Mouse (Mus musculus) hindbrain, embryonic 14.5 days (tissue): ENCODE data around the gene Klhdc8a. TPM values are rescaled to one million over a fixed set of nuclear protein-coding genes. Genes with fewer than 3 reads are reported as not detected.
"Not testable (repeated sequence)": the region's sequence is repeated elsewhere in the genome, so short reads cannot be mapped to it uniquely, and the experiment has no call there.

Source experiments
- ATAC-seq: fragments of 200-750 bp; cut with Nextera tagmentation; 2 replicates; pipeline ENCODE4 v1.8.0; 2017; ENCODE audit warnings: moderate number of reproducible peaks, mild to moderate bottlenecking, moderate TSS enrichment, moderate library complexity; ENCODE audit not compliant: low FRiP score
- DNase-seq: peaks from one replicate; pipeline ENCODE4 v3.0.0-alpha.2; 2015; ENCODE audit warnings: low spot score
- H3K27ac ChIP-seq: fragments of 300-500 bp; sonication (generic); 2 replicates; pipeline ENCODE4 v1.5.1; 2014; ENCODE audit warnings: mild to moderate bottlenecking, moderate library complexity
- H3K27me3 ChIP-seq: fragments of 300-500 bp; sonication (generic); 2 replicates; pipeline ENCODE4 v1.6.1; 2014; ENCODE audit warnings: mild to moderate bottlenecking, low read length, mixed read lengths; ENCODE audit not compliant: control insufficient read depth, insufficient read depth
- H3K36me3 ChIP-seq: fragments of 300-500 bp; sonication (generic); replicated peaks from 2 replicates; pipeline ENCODE4 v1.6.1; 2014; ENCODE audit not compliant: control insufficient read depth, insufficient read depth
- H3K4me1 ChIP-seq: fragments of 300-500 bp; sonication (generic); replicated peaks from 2 replicates; pipeline ENCODE4 v1.6.1; 2014; ENCODE audit warnings: antibody characterized with exemption, low read length, mixed read lengths; ENCODE audit not compliant: control insufficient read depth, insufficient read depth
- H3K4me2 ChIP-seq: fragments of 300-500 bp; sonication (generic); replicated peaks from 2 replicates; pipeline ENCODE4 v1.6.1; 2014; ENCODE audit warnings: mild to moderate bottlenecking, moderate library complexity
- H3K4me3 ChIP-seq: fragments of 300-500 bp; sonication (generic); replicated peaks from 2 replicates; pipeline ENCODE4 v1.5.1; 2014; ENCODE audit warnings: mild to moderate bottlenecking, low read length
- H3K9ac ChIP-seq: fragments of 300-500 bp; sonication (generic); 2 replicates; pipeline ENCODE4 v1.6.1; 2014
- H3K9me3 ChIP-seq: fragments of 300-500 bp; sonication (generic); 2 replicates; pipeline ENCODE4 v1.6.1; 2016; ENCODE audit warnings: low read length; ENCODE audit not compliant: control insufficient read depth
- WGBS: fragments of 180-500 bp; shearing (Covaris S2); extraction: QIAGEN DNeasy Blood & Tissue Kit; methylation state at CpG from one replicate; pipeline ENCODE4 v1.1.7; 2014; 5-methylcytosine and 5-hydroxymethylcytosine counted together
- polyA plus RNA-seq: library from polyadenylated mRNA; unstranded; fragments of >200 nt; fragmentation: Nextera tagmentation; extraction: Ambion mirVana; gene quantifications from 2 replicates; pipeline ENCODE4 v1.2.1, GENCODE M21; 2014

Klhdc8a gene
- polyA plus RNA-seq, 1 experiment from 2014 or later = 8.5 TPM

DNA sequence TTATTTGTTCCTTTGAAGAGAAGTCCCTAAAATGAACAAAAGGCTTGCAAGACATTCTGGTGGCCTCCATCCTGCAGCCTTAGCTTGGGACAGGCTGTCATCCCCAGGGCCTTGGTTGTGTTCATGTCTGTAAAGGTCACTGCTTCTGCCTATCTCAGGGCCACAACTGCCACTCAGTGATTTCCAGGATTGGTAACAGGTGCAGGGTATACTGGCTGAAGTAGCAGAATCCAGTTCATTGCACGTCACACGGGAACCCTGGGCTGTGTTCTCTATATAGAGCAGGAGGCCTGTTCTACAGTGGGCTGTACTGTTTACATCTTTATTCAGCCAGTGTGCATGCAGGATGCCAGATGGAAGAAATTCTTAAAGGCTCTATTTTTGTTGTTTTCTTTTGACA lies 30.5 kb upstream of the Klhdc8a start:
- WGBS = 78% methylated on average over 2 of the region's 2 CpGs

DNA sequence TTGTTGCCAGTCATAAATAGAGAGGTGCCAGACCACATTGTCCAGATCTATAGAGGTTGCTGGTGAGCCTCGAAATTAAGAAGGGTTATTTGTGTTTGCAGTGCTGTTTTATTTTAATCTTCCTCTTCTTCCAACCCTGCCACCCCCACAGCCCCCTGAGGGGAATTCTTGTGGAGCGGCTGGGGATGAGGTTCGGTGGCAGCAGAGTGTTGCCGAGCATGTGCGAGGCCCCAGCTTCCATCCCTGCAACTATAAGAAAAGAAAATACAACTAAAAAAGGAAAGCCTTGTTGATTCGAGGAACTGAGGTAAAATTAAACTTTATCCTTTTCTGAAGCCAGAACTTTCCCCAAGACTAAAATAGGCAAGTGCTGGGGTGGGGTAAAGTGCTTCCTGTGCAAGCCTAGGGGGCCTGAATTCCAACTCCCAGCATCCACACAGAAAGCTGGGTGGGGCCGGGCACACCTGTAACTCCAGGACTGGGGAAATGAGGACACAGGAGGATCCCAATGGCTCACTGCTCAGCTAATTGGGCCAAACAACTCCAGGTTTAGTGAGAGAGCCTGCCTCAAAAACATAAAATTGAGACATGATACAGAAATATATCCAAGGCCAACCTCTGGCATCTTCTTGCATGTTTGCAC lies 29.9 kb upstream of the Klhdc8a start:
- no peak overlapping the region for H3K27ac ChIP-seq
- no peaks in the 10 kb centered on the region for H3K36me3 ChIP-seq
- no peak overlapping the region for H3K4me3 ChIP-seq
- no peak overlapping the region for H3K4me2 ChIP-seq
- ATAC-seq = no peak
- peaks cover 4% of the 10 kb centered on the region for H3K4me1 ChIP-seq
- no peaks in the 10 kb centered on the region for H3K9me3 ChIP-seq
- 65% methylated on average over 7 of the region's 7 CpGs for WGBS
- no peaks in the 10 kb centered on the region for H3K27me3 ChIP-seq
- H3K9ac ChIP-seq = no peak overlapping the region
- no peak for DNase-seq

More for the DNA sequence above, 30.5 kb upstream of the Klhdc8a start:
- H3K4me3 ChIP-seq = no peak overlapping the region
- no peaks in the 10 kb centered on the region for H3K9me3 ChIP-seq
- H3K4me1 ChIP-seq = peaks cover 4% of the 10 kb centered on the region
- H3K27me3 ChIP-seq = no peaks in the 10 kb centered on the region
- H3K9ac ChIP-seq = no peak overlapping the region
- ATAC-seq (no peak), DNase-seq (no peak)
- H3K36me3 ChIP-seq = no peaks in the 10 kb centered on the region
- H3K27ac ChIP-seq = no peak overlapping the region
- H3K4me2 ChIP-seq = no peak overlapping the region

DNA sequence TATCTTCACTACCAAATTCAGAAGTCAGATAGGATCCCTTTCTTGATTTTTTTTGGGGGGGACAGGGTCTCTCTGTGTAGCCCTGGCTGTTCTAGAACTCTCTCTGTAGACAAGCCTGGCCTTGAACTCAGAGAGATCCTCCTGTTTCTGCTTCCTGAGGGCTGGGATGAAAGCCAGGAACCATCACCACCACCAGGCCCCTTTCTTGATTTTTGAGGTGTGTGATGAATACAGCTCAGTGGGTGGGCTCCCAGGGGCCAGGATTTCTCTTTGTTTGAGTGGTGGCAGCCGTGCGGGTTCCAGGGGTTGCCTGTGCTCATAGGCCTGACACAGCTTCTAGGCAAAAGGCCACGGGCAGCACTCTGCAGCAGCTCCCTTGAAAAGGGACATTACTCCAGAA lies 27.2 kb upstream of the Klhdc8a start:
- ATAC-seq (no peak), DNase-seq (no peak)
- no peak overlapping the region for H3K9ac ChIP-seq
- WGBS = 56% methylated on average over 3 of the region's 3 CpGs
- H3K27ac ChIP-seq = no peak overlapping the region
- peaks cover 4% of the 10 kb centered on the region for H3K4me1 ChIP-seq
- no peaks in the 10 kb centered on the region for H3K27me3 ChIP-seq
- no peak overlapping the region for H3K4me3 ChIP-seq
- no peaks in the 10 kb centered on the region for H3K36me3 ChIP-seq
- H3K4me2 ChIP-seq = no peak overlapping the region
- H3K9me3 ChIP-seq = no peaks in the 10 kb centered on the region

DNA sequence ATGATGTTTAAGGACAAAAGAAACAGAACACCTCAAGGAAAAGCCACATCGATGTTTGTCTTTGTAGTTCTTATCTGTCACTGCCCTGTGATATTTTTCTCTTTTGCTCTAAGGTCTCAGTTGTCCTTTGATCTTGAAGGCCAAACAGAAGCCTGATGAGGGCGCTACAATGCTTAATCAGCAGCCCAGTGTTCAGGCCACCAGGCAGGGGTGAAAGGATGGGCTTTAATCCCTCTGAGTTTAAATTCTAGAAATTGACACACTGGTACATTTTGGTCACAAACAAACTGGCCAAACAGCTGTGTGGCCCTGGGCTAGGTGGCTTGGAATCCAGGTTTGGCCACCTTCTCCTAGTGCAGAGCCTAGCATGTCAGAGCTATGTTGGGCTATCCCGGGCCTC lies 21.7 kb upstream of the Klhdc8a start:
- Histone ChIP-seq H3K4me1 (no peaks in the 10 kb centered on the region; the same call in 1 of the 2 replicates), H3K36me3 (no peaks in the 10 kb centered on the region), H3K9me3 (no peaks in the 10 kb centered on the region), H3K27me3 (no peaks in the 10 kb centered on the region), H3K27ac (no peak overlapping the region), H3K4me3 (no peak overlapping the region), H3K9ac (no peak overlapping the region), H3K4me2 (no peak overlapping the region)
- 76% methylated on average over 3 of the region's 3 CpGs for WGBS
- DNase-seq (no peak), ATAC-seq (no peak)

DNA sequence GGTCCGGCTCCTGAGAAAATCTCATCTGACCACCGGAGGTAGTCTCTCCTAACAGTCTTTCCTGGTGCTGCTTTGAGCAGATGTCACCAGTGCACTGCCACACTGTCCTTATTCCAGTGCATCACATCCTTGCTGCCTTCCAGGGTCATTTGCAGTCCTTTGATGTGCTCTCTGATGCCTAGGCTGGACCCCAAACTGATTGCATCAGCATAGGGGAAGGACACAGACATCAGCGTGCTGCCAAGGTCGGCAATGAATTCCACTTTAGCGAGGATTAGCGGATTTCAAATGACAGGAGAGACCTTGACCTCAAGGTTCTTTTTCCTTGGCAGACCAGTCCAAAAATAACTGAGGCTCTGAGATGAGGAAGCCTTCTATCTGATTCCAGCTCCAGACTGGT lies 21.3 kb upstream of the Klhdc8a start:
- no peak overlapping the region for H3K9ac ChIP-seq
- ATAC-seq = no peak
- H3K4me3 ChIP-seq = no peak overlapping the region
- WGBS = 78% methylated on average over 6 of the region's 6 CpGs
- no peaks in the 10 kb centered on the region; the same call in 1 of the 2 replicates for H3K4me1 ChIP-seq
- no peaks in the 10 kb centered on the region for H3K9me3 ChIP-seq
- H3K27me3 ChIP-seq = no peaks in the 10 kb centered on the region
- H3K36me3 ChIP-seq = no peaks in the 10 kb centered on the region
- no peak overlapping the region for H3K27ac ChIP-seq
- DNase-seq = no peak
- no peak overlapping the region for H3K4me2 ChIP-seq

DNA sequence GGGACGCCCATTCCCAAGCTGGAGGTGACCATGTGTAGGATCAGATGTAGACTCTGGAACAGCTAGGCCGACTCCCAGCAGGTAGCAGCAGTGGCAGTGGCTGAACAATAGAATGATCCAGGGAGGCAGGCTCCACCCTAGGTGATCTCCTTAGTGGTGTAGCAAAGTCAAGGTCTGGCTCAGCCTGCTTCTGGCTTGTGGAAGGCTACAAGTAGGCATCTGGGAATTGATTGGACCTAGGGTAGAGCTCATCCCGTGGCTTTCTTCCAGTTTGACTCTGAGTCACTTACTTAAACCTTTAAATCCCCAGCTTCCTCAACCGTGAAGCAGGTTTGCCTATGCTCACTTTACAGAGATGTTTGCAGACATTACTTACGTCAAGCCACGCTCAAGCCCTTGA lies 17.8 kb upstream of the Klhdc8a start:
- not testable (repeated sequence) for H3K4me3 ChIP-seq, H3K9ac ChIP-seq, H3K9me3 ChIP-seq, H3K36me3 ChIP-seq, ATAC-seq, H3K4me2 ChIP-seq, DNase-seq, H3K27me3 ChIP-seq, H3K27ac ChIP-seq
- WGBS = 78% methylated on average over 6 of the region's 6 CpGs
- peaks cover 18% of the 10 kb centered on the region; the same call in 1 of the 2 replicates for H3K4me1 ChIP-seq

DNA sequence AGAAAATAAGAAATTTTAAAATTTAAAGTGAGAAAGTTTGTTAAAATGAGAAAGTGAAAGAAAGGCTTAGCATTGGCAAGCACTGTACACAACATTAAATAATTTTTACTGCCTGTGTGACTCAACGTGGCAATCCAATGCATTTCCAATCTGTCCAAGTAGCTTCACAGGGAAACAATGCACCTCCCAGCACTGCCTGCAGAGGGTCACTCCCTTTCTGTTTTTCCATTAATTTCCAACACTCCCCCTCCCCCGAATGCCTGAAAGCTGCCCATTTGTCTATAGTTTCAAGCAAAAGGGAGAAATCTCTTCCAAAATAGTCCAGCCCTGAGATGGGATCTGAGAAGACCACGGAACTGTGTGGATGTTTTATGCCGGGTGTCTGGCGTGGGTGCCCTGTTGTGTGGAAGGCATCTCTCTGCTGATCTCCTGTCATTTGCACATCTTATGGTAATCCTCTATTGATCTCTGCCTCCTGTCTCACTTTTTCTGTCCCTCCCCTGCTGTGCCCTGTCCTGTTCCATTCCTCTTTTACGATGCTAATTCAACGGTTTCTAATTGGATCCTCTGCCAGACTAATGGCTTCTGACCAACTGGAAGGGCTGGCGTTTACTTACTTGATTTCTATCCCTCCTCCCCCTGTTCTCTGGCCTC lies 16.8 kb upstream of the Klhdc8a start:
- H3K9me3 ChIP-seq = no peaks in the 10 kb centered on the region
- 0 out of 2 replicates have a peak overlapping the region, but pooled peaks have one; percentile 14 for H3K4me2 ChIP-seq
- H3K27me3 ChIP-seq = no peaks in the 10 kb centered on the region
- peaks cover 18% of the 10 kb centered on the region; the same call in 1 of the 2 replicates for H3K4me1 ChIP-seq
- WGBS = 8% methylated on average over 8 of the region's 8 CpGs
- H3K27ac ChIP-seq = no peak overlapping the region
- DNase-seq = peak; percentile 52
- H3K36me3 ChIP-seq = no peaks in the 10 kb centered on the region
- no peak overlapping the region for H3K4me3 ChIP-seq
- ATAC-seq = no peak
- H3K9ac ChIP-seq = no peak overlapping the region

DNA sequence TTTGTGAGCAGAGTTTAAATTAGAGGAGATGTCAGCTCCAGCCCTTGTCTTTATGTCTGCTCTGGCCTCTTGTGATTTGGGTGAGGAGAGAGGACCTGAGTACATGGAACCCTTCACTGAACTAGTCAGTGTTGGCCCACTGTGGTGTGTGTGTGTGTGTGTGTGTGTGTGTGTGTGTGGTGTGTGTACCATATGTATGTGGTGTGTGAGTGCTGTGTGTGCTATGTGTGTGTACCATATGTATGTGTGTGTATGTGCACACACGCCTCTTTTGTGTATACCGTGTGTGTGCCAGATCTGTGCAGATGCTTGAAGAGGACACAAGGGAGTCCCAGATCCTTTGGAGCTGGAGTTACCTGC lies 16.3 kb upstream of the Klhdc8a start:
- Histone ChIP-seq H3K36me3 (no peaks in the 10 kb centered on the region), H3K4me2 (no peak overlapping the region), H3K27me3 (no peaks in the 10 kb centered on the region), H3K9me3 (no peaks in the 10 kb centered on the region), H3K9ac (no peak overlapping the region), H3K27ac (peak overlapping the region; percentile 2; the same call in 1 of the 2 replicates), H3K4me3 (no peak overlapping the region), H3K4me1 (peaks cover 18% of the 10 kb centered on the region; the same call in 1 of the 2 replicates)
- DNase-seq = no peak
- WGBS = 76% methylated on average over 2 of the region's 2 CpGs
- ATAC-seq = no peak

DNA sequence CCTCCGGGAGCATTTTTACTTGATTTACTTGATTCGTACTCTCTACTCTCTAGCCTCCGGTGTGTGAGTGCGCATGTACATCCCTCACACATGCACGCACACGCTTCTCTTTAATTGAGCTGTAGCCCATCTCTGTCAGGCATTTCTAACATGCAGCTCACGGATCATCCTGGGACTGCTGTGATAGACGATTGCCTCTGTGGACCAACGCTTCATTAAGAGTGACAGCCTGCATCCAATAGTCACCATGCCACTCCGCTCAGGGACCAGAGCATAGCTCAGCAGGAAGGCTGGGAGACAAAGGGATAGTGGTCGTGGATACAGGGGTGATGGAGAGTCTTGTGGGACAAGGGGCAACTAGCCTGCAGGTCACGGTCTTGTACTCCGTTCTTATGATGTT lies 15.4 kb upstream of the Klhdc8a start:
- Histone ChIP-seq H3K9me3 (no peaks in the 10 kb centered on the region), H3K9ac (no peak overlapping the region), H3K36me3 (no peaks in the 10 kb centered on the region), H3K4me3 (no peak overlapping the region), H3K4me2 (no peak overlapping the region), H3K27me3 (no peaks in the 10 kb centered on the region), H3K27ac (peak overlapping the region; percentile 16), H3K4me1 (peaks cover 26% of the 10 kb centered on the region)
- 16% methylated on average over 13 of the region's 13 CpGs for WGBS
- DNase-seq = peak; percentile 70
- ATAC-seq = peak; percentile 68
